Mouse (Mus musculus): Measurements from ENCODE around the gene Pkn2.

DNA sequence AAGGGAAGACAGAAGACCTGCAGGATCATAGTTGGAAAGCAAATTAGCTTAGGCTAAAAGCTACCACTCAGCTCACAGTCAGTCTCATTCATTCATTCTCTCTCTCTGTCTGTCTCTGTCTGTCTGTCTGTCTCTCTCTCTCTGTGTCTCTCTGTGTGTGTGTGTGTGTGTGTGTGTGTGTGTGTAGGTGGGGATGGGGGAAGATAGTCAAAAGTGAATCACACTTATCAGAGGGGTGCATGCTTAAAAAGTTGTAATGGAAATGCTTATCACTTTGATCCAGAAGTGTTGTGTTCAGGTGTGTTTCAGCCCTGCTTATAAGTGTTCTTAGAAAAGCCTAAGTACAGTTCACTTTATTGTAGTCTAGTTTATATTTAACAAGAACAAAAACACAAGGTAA is 2.8 kb upstream of the Pkn2 start:
- no peak for TF ChIP-seq CTCF (IDR thresholded peaks at IDR 0.05; ENCODE audit: borderline replicate concordance, insufficient read depth, low read depth, low read length)
- no peak for TF ChIP-seq POLR2A (IDR thresholded peaks at IDR 0.05; ENCODE audit: borderline replicate concordance, insufficient read depth, low read length)

All from cerebellum, adult 2 months (tissue).